Mouse (Mus musculus) Muller cell, postnatal 12 days (primary cell): ENCODE results near the gene Kcnk13.
"Not testable (repeated sequence)": the region's sequence is repeated elsewhere in the genome, so short reads cannot be mapped to it uniquely, and the experiment has no call there.

ENCODE experiments used
- DNase-seq: peaks from one replicate; pipeline ENCODE4 v3.0.0-alpha.2; 2015; ENCODE audit errors: inconsistent ontology term

Kcnk13 gene

GRCm38 (mm10) chr12:99965203-99966115 is 1.2 kb downstream of the Kcnk13 start:
- DNase-seq, result peak; percentile 61

DNA sequence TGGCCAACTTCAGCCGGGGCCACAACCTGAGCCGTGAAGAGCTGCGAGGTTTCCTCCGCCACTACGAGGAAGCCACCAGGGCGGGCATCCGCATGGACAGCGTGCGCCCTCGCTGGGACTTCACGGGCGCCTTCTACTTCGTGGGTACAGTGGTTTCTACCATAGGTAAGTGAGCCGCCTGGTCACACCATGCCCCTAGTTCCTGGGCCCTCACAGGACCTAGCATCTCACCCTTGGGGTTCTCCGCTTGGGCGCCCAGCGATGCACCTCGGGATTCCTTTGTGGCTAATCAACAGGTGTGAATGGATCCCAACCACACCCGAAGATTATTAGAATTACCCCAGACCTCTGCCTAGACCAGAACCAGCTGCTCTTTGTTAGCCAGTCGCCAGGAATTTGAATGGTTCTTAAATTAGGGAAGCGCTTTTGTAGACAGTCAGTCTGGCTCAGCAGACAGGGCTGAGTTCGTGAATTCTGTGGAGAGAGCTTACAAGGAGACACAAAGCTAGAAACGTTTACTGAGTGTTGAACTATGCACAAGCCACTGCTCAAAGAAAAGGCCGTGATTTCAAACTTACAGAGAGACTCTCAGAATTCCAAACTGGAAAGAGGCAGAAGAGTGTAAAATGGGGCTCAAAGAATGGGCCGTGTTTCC is 1.9 kb downstream of the Kcnk13 start:
- peak; percentile 28 for DNase-seq

- DNase-seq, result peak; percentile 31
These were observed 2.6 kb downstream of the Kcnk13 start for GRCm38 (mm10) chr12:99966881-99967363.

- DNase-seq, result no peak
These were observed 5.6 kb downstream of the Kcnk13 start for GRCm38 (mm10) chr12:99969906-99970305.

- DNase-seq, result not testable (repeated sequence)
These were observed 7.1 kb downstream of the Kcnk13 start for GRCm38 (mm10) chr12:99971205-99971894.

- no peak for DNase-seq
These were observed 8.5 kb downstream of the Kcnk13 start for GRCm38 (mm10) chr12:99972825-99973224.

DNA sequence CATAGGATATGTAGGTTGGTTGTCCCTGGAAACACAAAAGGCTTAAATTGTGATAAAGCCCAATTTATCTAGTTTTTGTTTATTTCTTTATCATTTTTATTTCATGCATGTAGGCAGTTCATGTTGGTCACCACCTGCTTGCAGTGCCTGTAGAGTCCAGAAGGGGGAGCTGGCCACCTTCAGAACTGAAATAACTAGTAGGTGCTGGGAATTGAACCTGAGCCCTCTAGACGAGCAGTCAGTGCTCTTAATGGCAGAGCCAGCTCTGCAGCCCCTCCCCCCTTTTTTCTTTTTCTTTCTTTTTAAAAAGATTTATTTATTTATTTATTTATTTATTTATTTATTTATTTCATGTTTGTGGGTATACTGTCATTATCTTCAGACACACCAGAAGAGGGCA is 9.4 kb downstream of the Kcnk13 start:
- DNase-seq, result no peak

- DNase-seq, result peak; percentile 14
These were observed 15.2 kb downstream of the Kcnk13 start for GRCm38 (mm10) chr12:99979541-99979940.

GRCm38 (mm10) chr12:99986797-99987196 is 22.5 kb downstream of the Kcnk13 start:
- no peak for DNase-seq

DNA sequence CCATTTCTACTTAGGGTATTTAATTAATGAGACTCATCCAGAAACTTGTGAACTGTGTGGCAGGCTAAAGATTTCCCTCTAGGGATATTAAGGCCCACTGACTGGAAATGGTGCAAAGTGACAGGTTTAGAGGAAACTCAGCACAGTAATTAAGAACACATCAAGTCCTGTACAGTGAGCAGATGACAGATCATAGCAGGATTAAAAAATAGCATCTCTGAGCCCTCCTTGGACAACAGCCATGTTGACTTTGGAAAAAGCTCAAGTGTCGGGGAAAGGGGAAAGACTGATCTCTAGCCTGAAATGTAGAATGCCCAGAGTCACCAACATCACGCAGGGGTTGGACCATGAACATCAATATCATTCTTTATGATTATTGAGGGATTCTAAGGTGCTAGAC is 23.8 kb downstream of the Kcnk13 start:
- DNase-seq, result peak; percentile 47

DNA sequence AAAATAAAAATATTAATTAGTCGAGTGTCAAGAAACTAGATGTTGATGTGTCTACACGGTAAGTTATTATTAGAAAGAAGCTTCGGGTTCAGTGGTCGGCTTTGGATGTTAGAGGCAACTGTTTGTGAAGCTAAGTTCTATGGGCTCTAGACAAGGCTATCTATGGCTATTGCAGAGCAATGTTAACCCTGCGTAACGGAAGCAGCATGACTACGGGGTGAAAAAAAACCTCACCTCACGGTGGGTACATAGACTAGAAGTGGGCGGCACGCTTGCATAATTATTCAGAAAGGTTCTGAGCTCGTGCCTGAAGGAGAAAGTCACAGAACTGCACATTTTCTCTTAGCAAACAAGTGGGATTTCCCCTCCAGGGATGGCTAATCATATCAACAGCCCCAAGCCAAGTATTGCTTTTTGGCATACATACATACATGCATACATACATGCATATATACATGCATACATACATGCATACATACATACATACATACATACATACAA is 28.1 kb downstream of the Kcnk13 start:
- DNase-seq, result no peak

DNA sequence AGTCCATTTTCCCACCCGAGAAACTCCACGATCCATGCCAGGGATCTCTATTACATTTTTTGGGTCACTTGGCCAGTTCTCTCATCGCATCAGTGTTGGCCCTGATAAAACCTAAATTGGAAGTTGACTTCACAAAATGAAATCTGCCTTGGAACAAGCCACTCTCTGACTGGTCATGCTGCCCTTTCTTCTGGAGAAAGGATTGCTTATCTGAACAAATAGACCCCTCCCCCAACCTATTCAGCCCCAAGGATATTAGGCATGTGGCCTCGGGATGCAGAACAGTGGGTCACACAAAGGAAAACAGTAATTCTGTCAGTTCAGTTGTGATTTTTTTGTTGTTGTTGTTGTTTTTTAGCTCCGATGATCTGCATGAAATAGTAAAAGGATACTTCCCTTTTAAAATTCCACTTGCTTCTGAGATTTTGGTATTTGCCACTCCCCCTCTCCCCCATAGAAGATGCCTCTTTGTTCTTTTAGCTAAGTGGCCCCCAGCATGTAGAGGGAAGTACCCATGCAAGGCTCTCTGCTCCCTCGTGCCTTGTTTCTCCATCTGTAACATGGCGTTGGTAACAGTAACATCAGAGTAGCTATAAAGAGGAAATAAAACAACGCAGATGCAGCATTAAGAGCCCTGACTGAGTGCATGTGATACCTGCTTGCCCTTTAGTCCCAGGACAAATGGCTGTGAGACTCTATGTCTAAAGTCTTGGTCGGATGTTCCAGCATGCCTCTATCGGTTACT is 29.0 kb downstream of the Kcnk13 start:
- DNase-seq, result no peak

- DNase-seq, result no peak
These were observed 31.7 kb downstream of the Kcnk13 start for GRCm38 (mm10) chr12:99995951-99996350.

- DNase-seq, result no peak
These were observed 35.4 kb downstream of the Kcnk13 start for GRCm38 (mm10) chr12:99999726-100000125.

- DNase-seq, result peak; percentile 30
These were observed 36.1 kb downstream of the Kcnk13 start for GRCm38 (mm10) chr12:100000381-100000780.

DNA sequence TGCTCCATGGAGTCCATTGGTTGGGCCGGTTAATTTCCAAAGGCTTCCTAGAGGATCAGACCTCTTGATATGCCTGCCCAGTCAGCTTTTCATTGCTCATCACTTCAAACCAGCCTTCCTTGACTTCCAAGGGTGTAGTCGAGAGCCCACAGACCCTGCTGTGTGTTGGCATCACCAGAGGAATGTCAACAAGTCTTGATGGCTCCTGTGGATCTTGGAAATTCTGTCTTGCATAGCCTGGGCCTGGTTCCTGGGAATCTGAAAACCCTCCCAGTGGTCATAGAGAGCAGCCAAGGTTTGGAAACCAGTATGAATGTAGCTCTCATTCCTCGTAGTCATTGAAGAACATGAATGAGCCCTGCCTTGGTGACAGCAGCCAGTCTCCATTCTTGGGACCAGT is 36.9 kb downstream of the Kcnk13 start:
- DNase-seq, result peak; percentile 9

GRCm38 (mm10) chr12:100001910-100002309 is 37.6 kb downstream of the Kcnk13 start:
- no peak for DNase-seq

GRCm38 (mm10) chr12:100002914-100003587 is 38.8 kb downstream of the Kcnk13 start:
- DNase-seq, result no peak

DNA sequence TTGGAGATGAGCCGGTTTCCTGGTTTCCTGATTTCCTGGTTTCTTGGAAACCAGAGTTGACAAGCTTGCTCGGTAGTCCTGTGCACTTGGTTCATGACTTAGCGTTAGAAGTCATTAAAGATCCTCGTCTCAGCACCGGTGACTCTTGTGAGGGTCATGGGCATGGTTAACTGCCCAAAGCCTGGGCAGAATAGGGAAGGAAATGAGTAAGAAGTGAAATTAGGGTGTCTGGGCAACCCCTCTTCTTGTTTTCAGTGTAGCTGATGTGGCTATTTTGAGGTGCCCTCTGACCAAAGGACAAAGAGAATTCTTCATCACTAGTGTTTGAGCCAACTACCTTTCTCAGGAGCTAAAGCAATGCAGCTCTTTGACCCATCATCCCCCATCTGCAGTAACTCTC is 41.0 kb downstream of the Kcnk13 start:
- no peak for DNase-seq

GRCm38 (mm10) chr12:100006681-100007080 is 42.4 kb downstream of the Kcnk13 start:
- no peak for DNase-seq

DNA sequence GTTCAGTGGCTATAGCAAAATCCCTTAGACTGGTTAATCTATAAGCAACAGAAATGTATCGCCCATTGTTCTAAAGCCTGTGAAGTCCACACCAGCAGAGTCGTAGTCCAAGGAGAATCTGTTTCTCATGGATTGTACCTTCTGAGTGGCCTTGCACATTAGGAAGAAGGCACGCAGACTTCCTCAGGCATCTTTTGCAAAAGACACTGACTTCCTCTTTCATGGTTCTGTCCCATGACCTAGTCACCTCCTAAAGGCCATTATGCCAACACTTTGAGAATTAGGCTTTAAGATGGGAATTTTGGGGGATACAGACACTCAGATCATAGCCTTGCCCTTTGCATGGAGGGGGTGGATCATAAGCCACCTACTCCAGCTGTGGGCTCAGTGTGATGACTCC is 48.5 kb downstream of the Kcnk13 start:
- no peak for DNase-seq
